Mouse (Mus musculus) embryonic fibroblast, embryonic 13.5 days (primary cell): ENCODE data around the gene Rad9a. TPM values are rescaled to one million over a fixed set of nuclear protein-coding genes. Genes with fewer than 3 reads are reported as not detected.

ENCODE experiments used
- H3K27ac ChIP-seq: 2 replicates; pipeline ENCODE4 v1.5.1; 2012; ENCODE audit warnings: low read length, control low read depth, inconsistent platforms; ENCODE audit not compliant: insufficient read depth
- H3K4me1 ChIP-seq: 2 replicates; pipeline ENCODE4 v1.6.1; 2011; ENCODE audit warnings: low read length; ENCODE audit not compliant: control insufficient read depth, insufficient read depth
- H3K4me3 ChIP-seq: 2 replicates; pipeline ENCODE4 v1.5.1; 2011; ENCODE audit warnings: mild to moderate bottlenecking, control low read depth, low read length; ENCODE audit not compliant: insufficient read depth
- CTCF ChIP-seq: IDR thresholded peaks from 2 replicates; pipeline ENCODE4 v1.5.1; 2011; ENCODE audit warnings: mild to moderate bottlenecking, control low read depth, low read length, moderate library complexity, borderline replicate concordance; ENCODE audit not compliant: insufficient read depth
- POLR2A ChIP-seq: IDR thresholded peaks from 2 replicates; pipeline ENCODE4 v1.6.1; 2011; ENCODE audit warnings: low read depth, mild to moderate bottlenecking, control low read depth, low read length, moderate library complexity
- polyA plus RNA-seq: library from polyadenylated mRNA; stranded (reverse); fragments of >200 nt; gene quantifications from 2 replicates; pipeline ENCODE4 v1.2.4, GENCODE M21; 2011; ENCODE audit warnings: low read depth; ENCODE audit not compliant: missing spikeins, insufficient read length

Gene Rad9a
- polyA plus RNA-seq, 1 experiment: 32.3 TPM

GRCm38 (mm10) chr19:4149764-4150461 is 51.5 kb downstream of the Rad9a start:
- TF ChIP-seq POLR2A: no peak
- no peak for TF ChIP-seq CTCF
- Histone ChIP-seq H3K27ac (no peak overlapping the region), H3K4me3 (peak overlapping the region; percentile 88), H3K4me1 (no peaks in the 10 kb centered on the region)

- no peak overlapping the region for H3K27ac ChIP-seq
- no peak for TF ChIP-seq CTCF
- no peak for TF ChIP-seq POLR2A
- no peaks in the 10 kb centered on the region for H3K4me1 ChIP-seq
- H3K4me3 ChIP-seq: peak overlapping the region; percentile 88
These were observed 52.2 kb downstream of the Rad9a start for GRCm38 (mm10) chr19:4149283-4149682.

GRCm38 (mm10) chr19:4148819-4149218 is 52.6 kb downstream of the Rad9a start:
- no peak for TF ChIP-seq CTCF
- TF ChIP-seq POLR2A: no peak
- Histone ChIP-seq H3K4me1 (no peaks in the 10 kb centered on the region), H3K4me3 (peak overlapping the region; percentile 88), H3K27ac (no peak overlapping the region)

- TF ChIP-seq POLR2A (peak; percentile 81), CTCF (no peak)
- no peaks in the 10 kb centered on the region for H3K4me1 ChIP-seq
- no peak within 1 kb of the TSS for H3K27ac ChIP-seq
- peak within 1 kb of the TSS; percentile 88 for H3K4me3 ChIP-seq
These were observed 53.0 kb downstream of the Rad9a start, which contains the start of gene Coro1b for GRCm38 (mm10) chr19:4148491-4148806. Gene Coro1b, plus strand, starts transcription at chr19:4148619.

GRCm38 (mm10) chr19:4147782-4148490 is 53.5 kb downstream of the Rad9a start:
- Histone ChIP-seq H3K4me1 (no peaks in the 10 kb centered on the region), H3K4me3 (peak overlapping the region; percentile 17; the same call in 1 of the 2 replicates), H3K27ac (no peak overlapping the region)
- TF ChIP-seq CTCF: no peak
- TF ChIP-seq POLR2A: no peak

- no peaks in the 10 kb centered on the region for H3K4me1 ChIP-seq
- TF ChIP-seq CTCF: no peak
- TF ChIP-seq POLR2A: no peak
- no peak overlapping the region for H3K4me3 ChIP-seq
- no peak overlapping the region for H3K27ac ChIP-seq
These were observed 54.4 kb downstream of the Rad9a start for GRCm38 (mm10) chr19:4147022-4147405.

GRCm38 (mm10) chr19:4146366-4147021 is 55.0 kb downstream of the Rad9a start:
- no peak overlapping the region for H3K4me3 ChIP-seq
- no peak overlapping the region for H3K27ac ChIP-seq
- no peaks in the 10 kb centered on the region for H3K4me1 ChIP-seq
- no peak for TF ChIP-seq POLR2A
- no peak for TF ChIP-seq CTCF

GRCm38 (mm10) chr19:4145936-4146335 is 55.5 kb downstream of the Rad9a start:
- Histone ChIP-seq H3K4me1 (no peaks in the 10 kb centered on the region), H3K27ac (no peak overlapping the region), H3K4me3 (no peak overlapping the region)
- no peak for TF ChIP-seq CTCF
- no peak for TF ChIP-seq POLR2A

Other genes with a start within 250 kb of the Rad9a start
- not detected in 2 replicates for gene Aldh3b3, start 243.0 kb downstream of the Rad9a start, polyA plus RNA-seq
- not detected in 2 replicates for gene Aldh3b2, start 229.3 kb downstream of the Rad9a start, polyA plus RNA-seq
- gene Acy3, start 215.1 kb downstream of the Rad9a start, polyA plus RNA-seq: 4.9 and 7.7 TPM in 2 replicates
- gene Tbx10, start 208.9 kb downstream of the Rad9a start, polyA plus RNA-seq: not detected in 2 replicates
- gene Nudt8, start 201.1 kb downstream of the Rad9a start, polyA plus RNA-seq: 18.5 and 19.7 TPM in 2 replicates
- gene Gm49405, start 201.0 kb downstream of the Rad9a start, polyA plus RNA-seq: 2.1 TPM in 2 replicates
- 2.1 and 3.2 TPM in 2 replicates for gene Doc2g, start 198.3 kb downstream of the Rad9a start, polyA plus RNA-seq
- 64.3 and 74.1 TPM in 2 replicates for gene Ndufv1, start 188.9 kb downstream of the Rad9a start, polyA plus RNA-seq
- gene Gstp1, start 163.7 kb downstream of the Rad9a start, polyA plus RNA-seq: 225 and 296 TPM in 2 replicates
- gene Gstp2, start 155.6 kb downstream of the Rad9a start, polyA plus RNA-seq: 1.7 and 3.1 TPM in 2 replicates
- not detected in 2 replicates for gene Gstp3, start 142.1 kb downstream of the Rad9a start, polyA plus RNA-seq
- not detected in 2 replicates for gene Cabp2, start 120.1 kb downstream of the Rad9a start, polyA plus RNA-seq
- gene Cdk2ap2, start 104.5 kb downstream of the Rad9a start, polyA plus RNA-seq: 25.1 and 32.1 TPM in 2 replicates
- gene Pitpnm1, start 101.7 kb downstream of the Rad9a start, polyA plus RNA-seq: 14.5 and 19.5 TPM in 2 replicates
- gene Aip, start 75.8 kb downstream of the Rad9a start, polyA plus RNA-seq: 63.9 and 72.7 TPM in 2 replicates
- gene Gpr152, start 61.9 kb downstream of the Rad9a start, polyA plus RNA-seq: not detected in 2 replicates
- not detected in 2 replicates for gene Cabp4, start 57.6 kb downstream of the Rad9a start, polyA plus RNA-seq
- 143 and 179 TPM in 2 replicates for gene Coro1b, start 53.0 kb downstream of the Rad9a start, polyA plus RNA-seq
- gene Ptprcap, start 48.1 kb downstream of the Rad9a start, polyA plus RNA-seq: 0.50 TPM in 1 of 2 replicates, not detected in the other
- 18.7 and 35.9 TPM in 2 replicates for gene Rps6kb2, start 38.3 kb downstream of the Rad9a start, polyA plus RNA-seq
- 3.3 and 4.4 TPM in 2 replicates for gene Carns1, start 26.2 kb downstream of the Rad9a start, polyA plus RNA-seq
- 0.25 and 0.42 TPM in 2 replicates for gene Tbc1d10c, start 10.4 kb downstream of the Rad9a start, polyA plus RNA-seq
- gene Ppp1ca, start 9.6 kb downstream of the Rad9a start, polyA plus RNA-seq: 327 and 340 TPM in 2 replicates
- gene Clcf1, start 12.6 kb upstream of the Rad9a start, polyA plus RNA-seq: 15.2 and 16.8 TPM in 2 replicates
- gene AC109138.7, start 12.7 kb upstream of the Rad9a start, polyA plus RNA-seq: not detected in 2 replicates
- gene Pold4, start 30.2 kb upstream of the Rad9a start, polyA plus RNA-seq: 55.2 and 55.8 TPM in 2 replicates
- 14.0 and 22.5 TPM in 2 replicates for gene Ssh3, start 67.5 kb upstream of the Rad9a start, polyA plus RNA-seq
- gene Ankrd13d, start 81.5 kb upstream of the Rad9a start, polyA plus RNA-seq: 5.7 and 7.3 TPM in 2 replicates
- gene Grk2, start 104.6 kb upstream of the Rad9a start, polyA plus RNA-seq: 40.5 and 41.6 TPM in 2 replicates
- gene Kdm2a, start 196.6 kb upstream of the Rad9a start, polyA plus RNA-seq: 78.1 and 90.4 TPM in 2 replicates
- gene Rhod, start 237.8 kb upstream of the Rad9a start, polyA plus RNA-seq: 24.1 and 29.2 TPM in 2 replicates